Mouse (Mus musculus) gastrocnemius, adult 18-20 months (tissue): ENCODE results near the gene Sirpa. TPM values are rescaled to one million over a fixed set of nuclear protein-coding genes. Genes with fewer than 3 reads are reported as not detected.

Experiments used
- DNase-seq: peaks from one replicate; pipeline ENCODE4 v3.0.0; 2021; ENCODE audit warnings: low spot score
- long read RNA-seq, 2 experiments: library from polyadenylated mRNA; stranded (forward); transcript quantifications; one replicate each; pipeline ENCODE4 v2.0.0; 2021
- total RNA-seq, 2 experiments: library from RNA; stranded (reverse); gene quantifications; 2 replicates each; pipeline ENCODE4 v1.2.3; 2021

Gene Sirpa
- 1 to 10 TPM; 4.7 to 9.2 TPM for total RNA-seq
- long read RNA-seq, experiment 1, partial matches to known transcripts, result 0 of 9 reads
- long read RNA-seq, experiment 1, other reads (novel, unspliced or antisense), result 3 of 9 reads
- long read RNA-seq, experiment 2, partial matches to known transcripts, result 0 of 9 reads
- long read RNA-seq, experiment 2, other reads (novel, unspliced or antisense), result 2 of 9 reads

- DNase-seq, result peak; percentile 71
These were observed at the start of gene Sirpa for GRCm38 (mm10) chr2:129592459-129593140. Gene Sirpa (plus strand): TSS chr2:129592835.

- DNase-seq, result no peak
These were observed 48.2 kb upstream of the Sirpa start for GRCm38 (mm10) chr2:129544448-129544847.

GRCm38 (mm10) chr2:129544919-129545318 is 47.7 kb upstream of the Sirpa start:
- no peak for DNase-seq

GRCm38 (mm10) chr2:129545596-129545995 is 47.0 kb upstream of the Sirpa start:
- DNase-seq, result no peak

GRCm38 (mm10) chr2:129546772-129547171 is 45.9 kb upstream of the Sirpa start:
- no peak for DNase-seq

- peak; percentile 23 for DNase-seq
These were observed 43.0 kb upstream of the Sirpa start for GRCm38 (mm10) chr2:129549537-129550135.

- no peak for DNase-seq
These were observed 41.9 kb upstream of the Sirpa start for GRCm38 (mm10) chr2:129550781-129551180.

GRCm38 (mm10) chr2:129556081-129556480 is 36.6 kb upstream of the Sirpa start:
- peak; percentile 33 for DNase-seq

GRCm38 (mm10) chr2:129558008-129558874 is 34.4 kb upstream of the Sirpa start:
- DNase-seq, result peak; percentile 75

- DNase-seq, result no peak
These were observed 33.8 kb upstream of the Sirpa start for GRCm38 (mm10) chr2:129558875-129559219.

- no peak for DNase-seq
These were observed 30.8 kb upstream of the Sirpa start for GRCm38 (mm10) chr2:129561796-129562195.

GRCm38 (mm10) chr2:129563944-129564709 is 28.5 kb upstream of the Sirpa start:
- DNase-seq, result no peak

GRCm38 (mm10) chr2:129569120-129569519 is 23.5 kb upstream of the Sirpa start:
- no peak for DNase-seq

GRCm38 (mm10) chr2:129569556-129569955 is 23.1 kb upstream of the Sirpa start:
- no peak for DNase-seq

- no peak for DNase-seq
These were observed 18.8 kb upstream of the Sirpa start for GRCm38 (mm10) chr2:129573701-129574273.

GRCm38 (mm10) chr2:129574395-129575046 is 18.1 kb upstream of the Sirpa start:
- no peak for DNase-seq

GRCm38 (mm10) chr2:129575113-129575512 is 17.5 kb upstream of the Sirpa start:
- DNase-seq, result no peak

- DNase-seq, result no peak
These were observed 15.8 kb upstream of the Sirpa start for GRCm38 (mm10) chr2:129576611-129577447.

- DNase-seq, result no peak
These were observed 12.0 kb upstream of the Sirpa start for GRCm38 (mm10) chr2:129580656-129581055.
